Mouse (Mus musculus): ENCODE data around the gene 2210408I21Rik. TPM values are rescaled to one million over a fixed set of nuclear protein-coding genes. Genes with fewer than 3 reads are reported as not detected.

2210408I21Rik gene
- polyA plus RNA-seq, 1 experiment from 2014 or later: 12.2 TPM

DNA sequence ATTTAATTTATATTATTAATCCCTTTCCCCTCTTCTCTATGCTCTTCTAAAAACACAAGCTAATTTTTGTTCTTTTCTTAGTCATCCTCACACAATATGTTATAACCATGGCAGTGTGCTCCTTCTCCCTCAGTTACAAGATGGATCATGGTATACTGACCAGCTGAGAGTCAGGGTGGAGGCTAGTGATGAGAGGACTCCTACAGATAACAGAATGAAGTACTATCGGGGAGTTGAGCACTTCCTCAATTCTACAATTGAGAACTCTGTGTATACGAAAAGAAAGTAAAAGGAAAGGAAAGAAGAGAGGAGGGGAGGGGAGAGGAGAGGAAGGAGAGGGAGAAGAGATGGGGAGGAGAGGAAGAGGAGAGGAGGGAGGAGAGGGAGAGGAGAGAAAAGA lies 206.8 kb downstream of the 2210408I21Rik start:
- H3K4me2 ChIP-seq (ENCODE audit: low read depth): no peak overlapping the region
- ATAC-seq (ENCODE audit: insufficient read depth, low FRiP score, low TSS enrichment) (no peak), DNase-seq (ENCODE audit: low spot score) (no peak)
- H3K27ac ChIP-seq (ENCODE audit: low read depth, low read length): no peak overlapping the region
- no peaks in the 10 kb centered on the region for H3K36me3 ChIP-seq (ENCODE audit: control insufficient read depth, insufficient read depth, low read length)
- H3K9me3 ChIP-seq (ENCODE audit: control insufficient read depth, low read length): no peaks in the 10 kb centered on the region
- H3K4me1 ChIP-seq (ENCODE audit: control insufficient read depth, insufficient read depth, low read length): no peaks in the 10 kb centered on the region
- H3K27me3 ChIP-seq (ENCODE audit: control insufficient read depth, insufficient read depth, low read length): no peaks in the 10 kb centered on the region
- H3K4me3 ChIP-seq (ENCODE audit: low read depth, low read length): no peak overlapping the region
- 83% methylated on average over 2 of the region's 2 CpGs for WGBS
- no peak overlapping the region for H3K9ac ChIP-seq (ENCODE audit: low read length)

DNA sequence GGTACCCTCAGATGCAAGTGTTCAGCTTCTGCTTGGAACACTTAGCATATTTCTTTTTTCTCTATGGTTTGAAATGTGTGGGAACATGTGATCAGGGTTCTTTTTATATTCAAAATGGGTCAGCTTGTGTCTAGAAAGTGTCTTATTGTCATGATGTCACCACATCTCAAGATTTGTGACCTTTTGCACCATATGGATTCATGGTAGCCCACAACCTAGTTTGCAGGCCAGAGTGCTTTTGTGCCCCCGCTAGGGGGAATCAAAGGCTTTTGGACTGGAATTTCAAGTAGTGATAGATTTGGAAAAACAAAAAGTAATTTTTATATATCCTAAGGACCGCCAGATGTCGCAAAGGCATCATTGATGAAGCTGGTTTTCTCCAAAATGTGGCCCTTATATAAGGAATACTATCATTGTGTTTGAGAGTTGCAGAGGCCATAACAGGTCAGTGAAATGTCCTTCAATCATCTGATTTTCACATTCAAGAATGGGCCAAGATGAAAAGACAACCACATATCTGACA lies 250.2 kb downstream of the 2210408I21Rik start:
- Histone ChIP-seq H3K4me1 (ENCODE audit: control insufficient read depth, insufficient read depth, low read length) (no peaks in the 10 kb centered on the region), H3K4me2 (ENCODE audit: low read depth) (no peak overlapping the region), H3K27me3 (ENCODE audit: control insufficient read depth, insufficient read depth, low read length) (no peaks in the 10 kb centered on the region), H3K9me3 (ENCODE audit: control insufficient read depth, low read length) (no peaks in the 10 kb centered on the region), H3K9ac (ENCODE audit: low read length) (no peak overlapping the region), H3K36me3 (ENCODE audit: control insufficient read depth, insufficient read depth, low read length) (no peaks in the 10 kb centered on the region), H3K4me3 (ENCODE audit: low read depth, low read length) (no peak overlapping the region), H3K27ac (ENCODE audit: low read depth, low read length) (no peak overlapping the region)
- 80% methylated on average over 3 of the region's 3 CpGs for WGBS
- DNase-seq (ENCODE audit: low spot score): no peak
- peak; percentile 38; the same call in 1 of the 2 replicates for ATAC-seq (ENCODE audit: insufficient read depth, low FRiP score, low TSS enrichment)

DNA sequence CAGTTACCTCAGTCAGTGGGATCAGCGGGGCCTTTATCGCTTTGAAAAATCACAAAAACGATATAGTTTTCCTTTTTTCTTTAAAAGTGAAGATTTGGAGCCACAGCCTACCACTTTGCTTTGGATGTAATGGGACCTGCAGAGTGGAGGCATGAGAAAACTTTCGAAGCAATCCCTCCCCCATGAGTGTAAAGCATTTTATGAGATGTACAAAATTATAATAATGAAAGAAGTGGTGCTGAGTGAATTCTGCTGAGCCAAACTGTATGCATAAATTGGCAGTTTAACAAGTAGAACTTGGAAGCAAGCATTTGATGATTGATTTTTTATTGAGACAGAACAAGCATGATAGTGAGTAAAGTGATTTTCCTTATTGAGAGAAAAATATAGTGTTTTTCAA lies 250.7 kb downstream of the 2210408I21Rik start:
- Histone ChIP-seq H3K27me3 (ENCODE audit: control insufficient read depth, insufficient read depth, low read length) (no peaks in the 10 kb centered on the region), H3K9ac (ENCODE audit: low read length) (no peak overlapping the region), H3K4me3 (ENCODE audit: low read depth, low read length) (no peak overlapping the region), H3K9me3 (ENCODE audit: control insufficient read depth, low read length) (no peaks in the 10 kb centered on the region), H3K4me1 (ENCODE audit: control insufficient read depth, insufficient read depth, low read length) (no peaks in the 10 kb centered on the region), H3K27ac (ENCODE audit: low read depth, low read length) (no peak overlapping the region), H3K36me3 (ENCODE audit: control insufficient read depth, insufficient read depth, low read length) (no peaks in the 10 kb centered on the region), H3K4me2 (ENCODE audit: low read depth) (no peak overlapping the region)
- DNase-seq (ENCODE audit: low spot score) (no peak), ATAC-seq (ENCODE audit: insufficient read depth, low FRiP score, low TSS enrichment) (no peak)
- 87% methylated on average over 4 of the region's 4 CpGs for WGBS

DNA sequence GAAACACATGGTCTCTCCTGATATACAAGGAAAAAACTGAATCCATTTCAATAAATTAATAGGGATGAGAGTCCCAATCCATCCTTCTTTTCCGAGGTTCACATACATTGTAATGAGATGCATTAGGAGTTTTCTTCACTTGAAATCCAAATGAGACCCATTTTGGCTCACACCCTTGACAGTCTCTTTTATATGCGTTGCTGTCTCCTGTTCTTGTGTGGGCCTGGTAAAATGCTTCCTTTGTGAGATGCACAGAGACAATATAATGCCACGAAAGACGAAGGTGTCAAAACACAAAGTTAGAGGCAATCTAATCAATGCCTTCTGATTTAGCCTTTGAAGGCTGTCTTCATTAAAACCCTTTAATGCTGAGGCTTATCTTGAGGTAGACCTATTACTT lies 252.8 kb downstream of the 2210408I21Rik start:
- Histone ChIP-seq H3K4me2 (ENCODE audit: low read depth) (no peak overlapping the region), H3K4me3 (ENCODE audit: low read depth, low read length) (no peak overlapping the region), H3K9ac (ENCODE audit: low read length) (no peak overlapping the region), H3K9me3 (ENCODE audit: control insufficient read depth, low read length) (no peaks in the 10 kb centered on the region), H3K27ac (ENCODE audit: low read depth, low read length) (no peak overlapping the region), H3K4me1 (ENCODE audit: control insufficient read depth, insufficient read depth, low read length) (no peaks in the 10 kb centered on the region), H3K27me3 (ENCODE audit: control insufficient read depth, insufficient read depth, low read length) (no peaks in the 10 kb centered on the region), H3K36me3 (ENCODE audit: control insufficient read depth, insufficient read depth, low read length) (no peaks in the 10 kb centered on the region)
- no peak for DNase-seq (ENCODE audit: low spot score)
- no peak for ATAC-seq (ENCODE audit: insufficient read depth, low FRiP score, low TSS enrichment)
- 73% methylated on average over 4 of the region's 4 CpGs for WGBS

DNA sequence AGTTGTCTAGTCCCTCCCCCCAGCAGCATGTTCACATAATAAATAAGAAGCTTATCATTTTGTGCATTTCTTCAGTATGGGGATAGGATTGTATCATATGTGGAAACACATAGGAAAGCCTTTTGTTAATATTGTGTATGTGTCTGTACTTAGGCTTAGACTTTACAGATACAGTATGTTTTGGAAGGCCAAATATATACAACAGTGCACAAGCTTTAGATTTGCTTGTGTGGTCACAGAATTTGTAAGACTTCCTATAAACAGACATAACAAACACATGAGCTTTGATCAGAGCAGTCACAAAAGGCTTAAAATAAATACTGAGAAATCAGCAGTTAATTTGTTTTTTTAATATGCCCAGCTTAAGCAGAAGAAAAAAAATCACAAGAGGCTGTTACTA lies 253.9 kb downstream of the 2210408I21Rik start:
- no peaks in the 10 kb centered on the region for H3K27me3 ChIP-seq (ENCODE audit: control insufficient read depth, insufficient read depth, low read length)
- DNase-seq (ENCODE audit: low spot score): no peak
- no peaks in the 10 kb centered on the region for H3K36me3 ChIP-seq (ENCODE audit: control insufficient read depth, insufficient read depth, low read length)
- H3K9me3 ChIP-seq (ENCODE audit: control insufficient read depth, low read length): no peaks in the 10 kb centered on the region
- no peak overlapping the region for H3K4me3 ChIP-seq (ENCODE audit: low read depth, low read length)
- H3K4me2 ChIP-seq (ENCODE audit: low read depth): no peak overlapping the region
- no peak overlapping the region for H3K27ac ChIP-seq (ENCODE audit: low read depth, low read length)
- no peaks in the 10 kb centered on the region for H3K4me1 ChIP-seq (ENCODE audit: control insufficient read depth, insufficient read depth, low read length)
- no peak overlapping the region for H3K9ac ChIP-seq (ENCODE audit: low read length)
- no peak for ATAC-seq (ENCODE audit: insufficient read depth, low FRiP score, low TSS enrichment)

DNA sequence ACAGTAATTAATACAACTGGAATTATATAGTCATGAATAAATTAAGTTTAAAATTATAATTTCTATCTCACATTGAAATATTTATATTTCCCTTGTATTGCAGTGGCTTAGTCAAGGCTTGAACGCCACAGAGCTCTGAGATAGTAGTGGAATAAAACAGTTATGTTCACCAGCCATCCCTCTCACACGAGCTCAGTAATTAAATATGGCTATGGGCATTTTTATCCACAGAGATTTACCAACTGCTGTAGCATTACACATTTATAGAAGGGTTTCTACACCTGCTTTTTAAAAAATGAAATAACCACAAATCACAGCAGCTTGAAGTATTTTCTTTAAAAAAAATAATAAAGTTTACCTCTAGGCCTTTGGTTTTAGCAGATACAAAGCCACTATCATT lies 261.0 kb downstream of the 2210408I21Rik start:
- no peak for DNase-seq (ENCODE audit: low spot score)
- no peak for ATAC-seq (ENCODE audit: insufficient read depth, low FRiP score, low TSS enrichment)

DNA sequence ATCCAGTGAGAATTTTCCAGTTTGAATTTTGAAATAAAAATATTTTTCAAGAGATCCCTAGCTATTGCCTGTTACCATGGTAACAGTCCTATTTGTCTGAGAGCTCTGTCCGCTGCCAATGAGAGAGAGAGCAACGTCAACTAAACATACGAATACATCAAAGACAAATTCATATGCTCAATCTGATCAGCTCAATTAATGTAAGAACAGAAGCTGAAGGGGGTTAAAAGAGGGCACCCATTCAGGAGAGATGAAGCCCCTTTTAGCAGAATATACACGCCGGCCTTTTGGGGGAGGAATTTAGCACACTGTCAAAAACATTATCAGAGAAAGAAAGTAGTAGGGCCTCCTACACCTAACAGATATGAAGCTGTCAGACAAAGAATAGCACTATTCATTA lies 261.6 kb downstream of the 2210408I21Rik start:
- WGBS: 74% methylated on average over 5 of the region's 5 CpGs
- H3K4me3 ChIP-seq (ENCODE audit: low read depth, low read length): no peak overlapping the region
- H3K27ac ChIP-seq (ENCODE audit: low read depth, low read length): no peak overlapping the region

More for the DNA sequence above, 261.0 kb downstream of the 2210408I21Rik start:
- no peak overlapping the region for H3K9ac ChIP-seq (ENCODE audit: low read length)
- no peaks in the 10 kb centered on the region for H3K9me3 ChIP-seq (ENCODE audit: control insufficient read depth, low read length)
- no peaks in the 10 kb centered on the region for H3K36me3 ChIP-seq (ENCODE audit: control insufficient read depth, insufficient read depth, low read length)
- no peak overlapping the region for H3K4me2 ChIP-seq (ENCODE audit: low read depth)
- no peaks in the 10 kb centered on the region for H3K4me1 ChIP-seq (ENCODE audit: control insufficient read depth, insufficient read depth, low read length)
- no peak overlapping the region for H3K4me3 ChIP-seq (ENCODE audit: low read depth, low read length)
- no peak overlapping the region for H3K27ac ChIP-seq (ENCODE audit: low read depth, low read length)
- 80% methylated on average over 2 of the region's 2 CpGs for WGBS
- H3K27me3 ChIP-seq (ENCODE audit: control insufficient read depth, insufficient read depth, low read length): no peaks in the 10 kb centered on the region

DNA sequence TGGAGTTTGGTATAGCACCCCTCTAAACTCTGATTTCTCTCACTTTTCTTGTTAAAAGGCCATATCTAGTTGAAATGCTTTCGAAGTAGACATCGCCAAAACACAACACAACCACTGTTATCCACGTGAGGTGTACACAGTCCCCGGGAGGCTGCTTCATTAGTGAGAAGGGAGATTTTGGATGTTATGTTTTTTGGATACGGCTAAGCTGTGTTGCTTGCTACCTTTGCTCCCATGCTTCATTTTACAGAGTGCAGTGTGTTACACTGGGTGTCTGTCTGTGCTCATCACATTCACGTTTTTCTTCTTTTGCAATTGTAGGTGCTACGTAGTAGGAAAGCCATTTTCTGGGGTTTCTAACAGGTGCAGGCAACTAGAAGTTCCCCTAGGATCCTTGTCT lies 262.3 kb downstream of the 2210408I21Rik start:
- Histone ChIP-seq H3K36me3 (ENCODE audit: control insufficient read depth, insufficient read depth, low read length) (no peaks in the 10 kb centered on the region), H3K9ac (ENCODE audit: low read length) (no peak overlapping the region), H3K9me3 (ENCODE audit: control insufficient read depth, low read length) (no peaks in the 10 kb centered on the region), H3K27me3 (ENCODE audit: control insufficient read depth, insufficient read depth, low read length) (no peaks in the 10 kb centered on the region), H3K4me2 (ENCODE audit: low read depth) (no peak overlapping the region), H3K4me1 (ENCODE audit: control insufficient read depth, insufficient read depth, low read length) (no peaks in the 10 kb centered on the region), H3K4me3 (ENCODE audit: low read depth, low read length) (no peak overlapping the region), H3K27ac (ENCODE audit: low read depth, low read length) (no peak overlapping the region)
- DNase-seq (ENCODE audit: low spot score) (no peak), ATAC-seq (ENCODE audit: insufficient read depth, low FRiP score, low TSS enrichment) (no peak)
- 92% methylated on average over 7 of the region's 7 CpGs for WGBS

More for the DNA sequence above, 261.6 kb downstream of the 2210408I21Rik start:
- Histone ChIP-seq H3K36me3 (ENCODE audit: control insufficient read depth, insufficient read depth, low read length) (no peaks in the 10 kb centered on the region), H3K27me3 (ENCODE audit: control insufficient read depth, insufficient read depth, low read length) (no peaks in the 10 kb centered on the region), H3K4me1 (ENCODE audit: control insufficient read depth, insufficient read depth, low read length) (no peaks in the 10 kb centered on the region), H3K4me2 (ENCODE audit: low read depth) (no peak overlapping the region), H3K9me3 (ENCODE audit: control insufficient read depth, low read length) (no peaks in the 10 kb centered on the region), H3K9ac (ENCODE audit: low read length) (no peak overlapping the region)
- DNase-seq (ENCODE audit: low spot score) (no peak), ATAC-seq (ENCODE audit: insufficient read depth, low FRiP score, low TSS enrichment) (no peak)

DNA sequence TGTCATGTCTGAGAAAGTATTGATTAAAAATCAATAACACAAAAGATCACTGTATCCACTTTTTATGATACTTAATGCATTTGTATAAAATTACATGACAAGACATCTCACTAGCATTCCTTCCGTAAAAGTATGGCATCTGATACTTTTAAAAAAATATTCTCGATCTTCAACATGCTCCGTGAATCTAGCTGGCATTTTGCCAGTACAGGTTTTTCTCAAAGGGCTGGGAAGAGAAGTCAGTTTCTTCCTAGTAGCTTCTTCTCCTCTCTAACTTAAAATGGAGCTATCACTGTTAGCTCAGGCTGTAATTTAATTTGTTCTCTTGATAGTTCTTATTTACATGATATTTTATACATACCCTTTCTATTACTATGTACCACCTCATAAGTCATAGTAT lies 263.1 kb downstream of the 2210408I21Rik start:
- no peaks in the 10 kb centered on the region for H3K4me1 ChIP-seq (ENCODE audit: control insufficient read depth, insufficient read depth, low read length)
- H3K4me3 ChIP-seq (ENCODE audit: low read depth, low read length): no peak overlapping the region
- 82% methylated on average over 3 of the region's 3 CpGs for WGBS
- DNase-seq (ENCODE audit: low spot score): no peak
- H3K36me3 ChIP-seq (ENCODE audit: control insufficient read depth, insufficient read depth, low read length): no peaks in the 10 kb centered on the region
- ATAC-seq (ENCODE audit: insufficient read depth, low FRiP score, low TSS enrichment): no peak
- H3K9ac ChIP-seq (ENCODE audit: low read length): no peak overlapping the region
- H3K27me3 ChIP-seq (ENCODE audit: control insufficient read depth, insufficient read depth, low read length): no peaks in the 10 kb centered on the region
- no peak overlapping the region for H3K27ac ChIP-seq (ENCODE audit: low read depth, low read length)
- H3K9me3 ChIP-seq (ENCODE audit: control insufficient read depth, low read length): no peaks in the 10 kb centered on the region
- no peak overlapping the region for H3K4me2 ChIP-seq (ENCODE audit: low read depth)
